Mouse (Mus musculus): ENCODE data around the gene Atp13a4.

Atp13a4 gene

GRCm38 (mm10) chr16:29544829-29545228, at the start of gene Atp13a4:
Gene Atp13a4 (minus strand): TSS chr16:29544864.
- DNase-seq: no peak

- no peak for DNase-seq
These were observed 47.5 kb upstream of the Atp13a4 start for GRCm38 (mm10) chr16:29592171-29592570.

DNA sequence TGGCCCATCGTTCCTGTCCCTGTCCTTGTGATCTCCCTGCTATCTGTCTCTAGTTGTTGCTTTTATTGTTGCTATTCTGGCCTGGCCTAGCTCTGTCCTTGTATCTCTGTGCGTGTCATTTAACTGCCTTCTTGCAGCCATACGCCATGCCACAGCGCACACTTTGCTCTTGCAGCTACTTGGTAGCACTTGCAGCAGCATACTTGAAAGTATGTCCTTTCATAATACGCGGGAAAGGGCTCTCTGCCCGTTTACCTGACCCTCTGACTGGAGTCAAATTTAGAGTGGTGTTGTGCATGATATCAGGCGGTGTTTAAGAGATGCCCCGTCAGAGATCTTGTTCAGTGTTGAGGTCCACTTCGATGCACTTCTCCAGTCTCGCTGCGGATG, 35.1 kb upstream of the Atp13a4 start:
- DNase-seq: no peak

DNA sequence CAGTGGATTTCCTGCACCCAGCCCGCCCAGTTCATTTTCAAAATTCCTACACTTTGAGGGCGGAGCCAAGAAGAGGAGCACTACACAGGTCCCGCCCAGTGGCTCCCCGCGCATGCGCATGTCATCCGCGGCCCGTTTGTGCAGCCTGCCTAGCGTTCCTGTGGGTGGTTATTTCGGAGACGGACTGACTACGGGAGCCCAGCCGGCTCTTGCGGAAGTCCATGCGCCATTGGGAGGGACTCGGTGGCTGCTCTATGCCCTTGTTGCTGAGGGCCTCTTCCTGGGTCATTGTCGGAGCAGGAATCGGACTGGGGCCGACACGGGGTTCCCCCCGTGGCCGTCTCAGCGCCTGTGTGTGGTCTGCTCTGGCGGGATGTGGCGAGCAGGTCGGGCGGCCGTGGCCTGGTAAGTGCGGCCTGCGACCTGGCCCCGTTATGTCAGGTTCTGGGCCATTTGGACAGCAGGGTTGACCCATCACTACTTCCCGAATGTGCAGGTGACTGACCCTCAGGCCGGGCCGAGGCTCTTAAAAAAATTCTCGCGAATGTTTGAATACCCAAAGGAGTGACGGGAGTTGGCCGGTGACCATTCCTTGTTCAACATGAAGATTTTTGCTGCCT, 34.6 kb upstream of the Atp13a4 start, which contains the start of gene Opa1:
Opa1 (plus strand) TSS at position 168 of the 620 bp plus-strand sequence.
- DNase-seq: peak; percentile 94 to 98

GRCm38 (mm10) chr16:29575620-29576019, 31.0 kb upstream of the Atp13a4 start:
- no peak for DNase-seq

DNA sequence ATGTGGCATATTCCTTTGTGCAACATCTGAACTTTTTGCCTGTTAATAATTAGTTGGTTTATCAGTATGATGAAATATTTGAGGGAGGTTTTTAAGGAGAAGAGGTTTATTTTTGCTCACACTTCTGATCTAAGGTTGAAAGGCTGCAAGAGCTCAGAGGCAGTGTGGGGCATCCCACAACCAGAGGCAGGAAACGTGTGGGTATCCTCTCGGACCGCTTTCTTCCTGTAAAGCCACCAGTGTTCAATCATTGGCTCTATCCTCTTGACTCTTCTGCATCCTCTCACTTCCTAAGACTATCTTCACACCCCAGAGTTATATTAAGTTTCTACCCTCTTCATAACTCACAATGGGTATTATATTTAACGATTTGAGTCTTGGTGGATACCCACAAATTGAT, 29.3 kb upstream of the Atp13a4 start:
- no peak for DNase-seq

DNA sequence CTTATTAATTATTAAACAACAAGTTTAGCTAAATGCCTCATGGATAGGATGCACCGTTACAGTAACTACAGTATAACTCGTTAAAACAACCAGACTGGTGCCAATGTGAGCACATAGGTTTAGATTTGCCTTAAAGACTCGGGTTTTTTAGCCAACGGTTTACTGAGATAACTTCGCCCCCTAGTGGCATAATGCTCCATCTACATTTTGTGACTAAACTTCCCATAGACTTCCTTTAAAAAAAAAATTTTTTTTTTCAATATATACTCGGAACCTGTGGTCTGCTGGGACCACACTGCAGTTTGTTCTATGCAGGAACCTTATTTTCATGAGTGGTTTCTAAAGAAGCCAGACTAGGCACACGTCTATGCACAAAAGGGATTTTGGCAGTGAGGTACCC, 16.2 kb upstream of the Atp13a4 start:
- no peak for DNase-seq

DNA sequence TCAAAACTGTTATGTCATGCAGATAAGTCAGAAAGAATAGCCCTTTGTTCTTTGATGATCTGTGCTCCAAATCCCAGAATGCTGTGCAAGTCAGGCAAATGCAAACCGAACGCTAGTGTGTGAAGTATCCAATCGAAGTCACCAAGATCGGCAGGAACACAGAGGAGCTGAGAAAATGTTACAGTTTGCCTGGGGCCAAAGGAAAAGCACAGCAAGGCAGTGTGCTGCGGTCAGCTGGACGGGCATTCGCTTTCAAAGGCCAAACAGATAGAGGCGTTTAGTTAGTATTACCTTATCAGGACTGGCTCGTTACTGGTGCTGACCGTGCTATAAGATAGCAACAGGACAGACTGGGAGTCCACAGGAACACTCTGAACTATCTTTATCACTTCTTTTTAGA, 15.8 kb upstream of the Atp13a4 start:
- no peak for DNase-seq

DNA sequence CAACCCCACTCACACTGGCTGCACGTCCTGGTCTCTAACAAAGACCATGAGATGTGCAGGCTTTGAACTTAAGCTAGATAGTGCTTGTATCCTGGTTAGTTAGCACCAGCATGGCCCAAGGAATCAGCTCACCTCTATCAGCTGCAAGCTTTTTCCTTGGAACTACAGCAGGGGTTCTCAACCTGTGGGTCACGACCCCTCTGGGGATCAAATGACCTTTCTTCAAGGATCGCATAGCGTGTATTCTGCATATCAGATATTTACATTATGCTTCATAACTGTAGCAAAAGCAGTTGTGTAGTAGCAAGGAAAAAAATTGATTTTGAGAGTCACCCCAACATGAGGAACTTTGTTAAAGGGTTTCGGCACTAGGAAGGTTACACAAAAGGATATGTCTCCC, 15.0 kb upstream of the Atp13a4 start:
- DNase-seq: no peak

- no peak for DNase-seq
These were observed 3.4 kb downstream of the Atp13a4 start for GRCm38 (mm10) chr16:29541261-29541683.

GRCm38 (mm10) chr16:29539906-29540305, 4.8 kb downstream of the Atp13a4 start:
- DNase-seq: no peak

GRCm38 (mm10) chr16:29536411-29537204, 8.1 kb downstream of the Atp13a4 start:
- DNase-seq: no peak

DNA sequence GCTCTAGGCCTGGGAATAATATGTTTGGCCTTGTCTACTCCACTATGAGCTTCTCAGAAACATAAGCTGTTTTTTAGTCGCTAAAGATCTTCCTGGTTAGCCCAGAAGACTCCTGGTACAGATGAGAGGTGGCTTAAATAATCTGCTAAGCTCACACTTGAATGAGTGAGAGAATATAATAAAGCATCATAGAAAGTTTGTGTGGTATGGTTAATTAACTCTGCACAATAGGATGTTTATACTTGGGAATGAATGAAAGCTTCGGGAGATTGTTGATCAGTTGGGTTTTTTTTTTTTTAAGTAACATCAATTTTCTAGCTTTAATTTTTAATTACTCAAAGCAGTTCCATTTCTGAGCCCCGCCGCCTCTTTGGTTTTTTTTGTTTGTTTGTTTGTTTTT, 8.8 kb downstream of the Atp13a4 start:
- no peak for DNase-seq

GRCm38 (mm10) chr16:29533641-29534040, 11.0 kb downstream of the Atp13a4 start:
- no peak for DNase-seq

GRCm38 (mm10) chr16:29527085-29527484, 17.6 kb downstream of the Atp13a4 start:
- no peak for DNase-seq

DNA sequence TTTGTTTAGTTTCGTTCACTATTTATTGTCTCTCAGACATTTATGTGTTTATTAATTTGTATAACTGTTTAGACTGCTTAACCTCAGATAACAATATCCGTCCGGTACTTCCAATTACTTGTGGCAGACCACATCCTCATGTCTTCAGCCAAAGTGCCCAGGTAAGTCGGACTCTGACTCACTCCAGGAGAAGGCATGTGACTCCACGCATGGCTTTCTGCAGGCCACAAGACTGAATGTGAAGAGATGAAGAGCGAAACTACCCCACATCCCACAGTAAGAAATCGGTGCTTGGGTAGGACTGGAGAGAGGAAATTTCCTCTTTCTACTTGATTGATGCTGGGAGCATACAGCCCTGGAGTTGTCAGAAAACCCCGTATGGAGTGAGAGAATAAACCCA, 18.1 kb downstream of the Atp13a4 start:
- no peak for DNase-seq

- DNase-seq: no peak
These were observed 32.2 kb downstream of the Atp13a4 start for GRCm38 (mm10) chr16:29512495-29512894.

DNA sequence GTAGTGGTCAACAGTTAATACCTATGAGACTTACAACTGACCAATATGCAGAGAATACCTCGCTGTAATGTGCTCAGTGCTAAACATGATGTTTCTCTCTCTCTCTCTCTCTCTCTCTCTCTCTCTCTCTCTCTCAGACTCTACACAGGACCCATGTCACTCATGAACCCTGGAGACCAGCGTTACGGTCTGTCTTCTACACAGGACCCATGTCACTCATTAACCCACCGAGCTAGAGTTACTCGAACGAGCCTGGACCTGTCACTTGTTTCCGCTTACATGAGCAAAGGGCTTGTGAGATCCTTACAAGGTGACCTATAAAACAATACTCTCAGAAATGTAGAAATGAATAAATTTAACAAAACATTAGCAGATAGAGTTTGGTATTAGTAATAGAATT, 33.9 kb downstream of the Atp13a4 start:
- no peak for DNase-seq

GRCm38 (mm10) chr16:29509881-29510280, 34.8 kb downstream of the Atp13a4 start:
- DNase-seq: no peak

GRCm38 (mm10) chr16:29504671-29505070, 40.0 kb downstream of the Atp13a4 start:
- no peak for DNase-seq

GRCm38 (mm10) chr16:29504198-29504597, 40.5 kb downstream of the Atp13a4 start:
- no peak for DNase-seq

DNA sequence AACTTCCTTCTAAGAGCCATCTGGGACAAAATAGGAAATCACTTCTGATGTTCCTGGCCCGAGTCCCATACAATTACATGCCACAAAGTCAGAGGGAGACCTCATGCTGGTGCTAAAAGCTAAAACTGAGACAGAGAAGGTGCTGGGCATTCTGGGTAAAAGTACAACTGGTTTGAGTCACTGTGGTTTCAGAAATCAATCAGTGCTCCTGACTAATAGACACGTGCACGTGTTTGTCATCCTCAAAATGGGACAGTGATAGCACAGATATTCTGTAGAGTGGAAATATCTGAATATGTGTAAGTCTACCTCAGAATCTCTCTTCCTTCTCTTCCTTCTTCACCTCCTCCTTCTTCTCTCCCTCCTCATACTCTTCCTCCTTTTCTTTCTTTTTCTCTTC, 53.6 kb downstream of the Atp13a4 start:
- DNase-seq: no peak

DNA sequence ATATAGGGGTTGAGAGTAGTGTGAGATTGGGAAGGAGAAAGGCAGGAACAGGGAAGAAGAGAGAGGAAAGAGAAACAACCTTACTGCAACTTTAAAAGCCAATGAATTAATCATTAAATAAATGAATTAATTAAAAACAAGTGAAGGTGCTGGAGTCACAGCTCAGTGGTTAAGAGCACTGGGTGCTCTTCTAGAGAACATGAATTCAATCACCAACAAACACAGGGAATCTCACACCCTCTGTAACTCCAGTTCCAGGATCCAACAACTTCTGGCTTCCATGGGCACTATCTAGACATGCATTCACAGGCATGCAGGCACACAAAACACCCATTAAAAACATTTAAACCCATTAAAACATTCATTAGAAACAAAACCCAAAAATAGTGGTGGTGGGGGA, 63.2 kb downstream of the Atp13a4 start:
- DNase-seq: no peak

DNA sequence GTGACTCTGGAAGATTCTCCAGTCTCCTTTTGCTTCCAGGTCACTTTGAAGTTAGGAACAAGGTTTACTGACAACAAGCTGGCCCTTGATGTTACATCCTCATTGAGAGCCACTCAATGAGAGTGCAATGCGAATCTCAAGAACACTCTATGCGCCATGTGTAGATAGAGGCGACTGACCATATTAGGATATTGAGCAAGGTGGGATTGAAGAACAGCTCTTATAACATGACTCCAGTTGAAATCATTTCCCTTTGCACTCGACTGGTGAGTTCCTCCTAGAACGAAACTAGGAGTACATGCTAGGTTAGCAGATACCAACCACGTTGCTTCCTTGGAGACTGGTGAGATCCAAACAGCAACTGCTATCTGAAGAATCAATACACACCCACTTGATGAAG, 64.3 kb downstream of the Atp13a4 start:
- no peak for DNase-seq

DNA sequence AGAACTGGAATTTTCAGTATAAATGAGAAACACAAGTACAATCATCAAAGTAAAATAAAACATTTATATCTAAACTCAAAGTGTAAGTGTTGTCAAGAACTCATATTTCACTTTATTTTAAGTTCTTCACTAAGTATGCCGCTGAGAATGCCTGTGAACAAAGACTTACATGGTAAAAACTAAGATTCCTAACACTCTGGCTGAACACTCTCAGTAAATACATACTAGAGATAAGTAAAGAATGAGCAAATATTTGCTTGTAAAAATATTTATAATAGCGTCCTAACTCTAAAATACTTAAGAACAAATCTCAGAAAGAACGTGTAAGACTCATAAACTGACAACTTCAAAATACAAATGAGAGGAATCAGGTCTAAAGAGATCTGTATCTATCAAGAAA, 80.9 kb downstream of the Atp13a4 start:
- no peak for DNase-seq
